Mouse (Mus musculus) frontal cortex, adult 2 months (tissue): ENCODE measurements at regions not wholly inside any gene's neighbourhood (a gene's known extent, or its start where the extent isn't known, plus 50 kb on each side); places are given as distances from the start of the nearest gene placed in this dataset.

Source experiments
- DNase-seq, 2 experiments: peaks; one replicate each; pipeline ENCODE4 v3.0.0; 2022; ENCODE audit warnings: low spot score in 1 of 2; ENCODE audit errors: extremely low spot score in 1 of 2

DNA sequence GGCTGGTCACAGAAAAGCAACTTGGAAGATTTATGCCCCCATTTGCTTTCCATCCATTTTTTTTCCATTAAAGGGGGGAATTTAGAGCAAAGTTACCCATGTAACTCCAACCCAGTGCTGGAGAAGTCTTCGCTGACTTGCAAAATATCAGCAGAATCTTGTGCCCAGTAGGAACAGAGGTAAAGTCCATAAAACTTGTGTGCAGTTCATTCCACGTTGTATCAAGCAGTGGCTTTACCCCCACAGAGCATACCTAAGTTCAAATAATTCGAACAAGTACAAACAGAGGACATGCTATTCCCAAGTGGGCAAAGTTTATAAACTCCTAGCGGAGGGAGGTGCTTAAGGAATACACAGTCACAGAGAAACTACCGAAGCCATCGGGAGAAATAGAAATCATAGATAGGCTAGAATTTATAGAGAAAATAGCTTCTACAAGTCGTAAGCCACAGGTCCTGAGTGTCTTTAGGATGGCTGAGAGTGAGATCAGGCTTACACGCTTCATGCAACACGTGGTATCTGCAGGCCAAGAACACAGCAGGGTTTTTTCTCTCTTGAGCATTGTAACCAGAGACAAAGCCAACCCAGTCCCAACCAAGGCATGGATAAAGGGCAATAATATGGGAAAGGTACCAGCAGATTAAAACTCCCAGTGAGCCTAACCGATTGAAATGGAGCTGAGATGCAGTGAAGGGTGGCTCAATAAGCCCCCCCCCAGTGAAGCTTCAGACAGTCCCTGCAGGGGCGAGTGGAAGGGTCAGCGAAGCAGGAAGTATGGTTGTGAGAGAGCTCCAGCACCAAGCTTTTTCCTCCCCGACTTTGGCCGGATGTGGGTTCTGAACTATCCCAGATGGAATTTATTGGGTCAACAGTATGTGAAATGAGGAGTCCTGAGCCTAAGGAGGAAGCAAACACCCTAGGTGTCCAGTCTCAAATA lies 487.6 kb upstream of the Gm9747 start:
- no peak for DNase-seq

- DNase-seq: no peak
Measured at GRCm38 (mm10) chr1:81746013-81746412, 486.9 kb upstream of the Gm9747 start.

- no peak for DNase-seq
Measured at GRCm38 (mm10) chr1:81747025-81747424, 485.9 kb upstream of the Gm9747 start.

GRCm38 (mm10) chr1:81754067-81754466 lies 478.8 kb upstream of the Gm9747 start:
- no peak for DNase-seq

DNA sequence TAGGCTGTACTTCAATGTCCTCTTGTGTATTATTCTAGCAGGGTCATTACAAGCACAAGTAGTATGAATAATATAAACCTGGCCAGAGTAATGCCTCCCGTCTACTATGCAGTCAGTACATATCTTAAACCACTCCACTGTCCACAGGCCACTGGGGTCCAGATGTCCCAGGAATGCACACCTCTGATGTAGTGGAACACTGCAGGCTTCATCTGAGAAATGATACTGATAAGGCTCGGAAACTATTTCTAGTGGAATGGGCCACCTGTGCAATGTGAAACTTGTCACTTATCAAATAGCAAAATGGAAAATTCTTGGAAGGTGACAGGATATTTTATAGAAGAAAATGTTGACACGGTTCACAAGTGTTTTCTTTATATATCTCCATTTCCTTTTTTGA lies 477.6 kb upstream of the Gm9747 start:
- DNase-seq: no peak

GRCm38 (mm10) chr1:81755694-81756093 lies 477.2 kb upstream of the Gm9747 start:
- no peak for DNase-seq

- DNase-seq: no peak
Measured at GRCm38 (mm10) chr1:81759919-81760318, 473.0 kb upstream of the Gm9747 start.

- peak; percentile 10 to 62 for DNase-seq
Measured at GRCm38 (mm10) chr1:81771704-81772103, 461.2 kb upstream of the Gm9747 start.

DNA sequence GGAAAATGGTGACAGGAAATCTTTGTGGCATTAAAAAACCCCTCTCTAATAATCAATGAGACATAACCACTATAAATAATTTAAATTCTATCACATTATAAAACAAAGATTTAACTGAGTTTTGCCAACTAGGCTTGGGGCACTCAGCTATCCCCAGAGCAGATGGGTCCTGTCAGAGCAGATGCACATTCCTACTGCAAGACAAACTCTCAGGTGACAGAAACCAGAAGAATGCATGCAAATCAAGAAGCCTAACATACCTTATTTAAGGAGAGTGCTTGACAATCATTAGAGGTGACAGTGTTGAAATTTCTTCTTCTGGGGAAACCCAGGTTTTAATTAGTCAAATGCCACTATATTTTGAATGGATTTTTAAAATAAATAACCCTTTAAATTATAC lies 452.3 kb upstream of the Gm9747 start:
- DNase-seq: no peak

DNA sequence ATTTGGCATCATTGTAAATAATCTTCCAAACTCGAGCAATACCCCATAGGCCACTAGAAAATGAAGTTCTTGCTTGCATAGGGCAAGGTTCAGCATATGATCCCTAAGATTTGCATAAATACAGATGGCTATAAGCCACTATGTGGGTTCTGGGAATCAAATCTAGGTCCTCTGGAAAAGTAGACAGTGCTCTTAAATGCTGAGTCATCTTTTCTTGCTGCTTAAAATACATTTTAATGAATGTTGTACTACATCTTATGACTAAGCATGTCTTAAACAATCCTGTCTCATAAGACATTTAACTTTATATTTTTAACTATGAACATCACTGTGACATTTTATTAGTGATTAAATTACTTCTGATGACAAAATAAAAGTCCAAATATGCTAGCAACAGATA lies 448.6 kb upstream of the Gm9747 start:
- no peak for DNase-seq

DNA sequence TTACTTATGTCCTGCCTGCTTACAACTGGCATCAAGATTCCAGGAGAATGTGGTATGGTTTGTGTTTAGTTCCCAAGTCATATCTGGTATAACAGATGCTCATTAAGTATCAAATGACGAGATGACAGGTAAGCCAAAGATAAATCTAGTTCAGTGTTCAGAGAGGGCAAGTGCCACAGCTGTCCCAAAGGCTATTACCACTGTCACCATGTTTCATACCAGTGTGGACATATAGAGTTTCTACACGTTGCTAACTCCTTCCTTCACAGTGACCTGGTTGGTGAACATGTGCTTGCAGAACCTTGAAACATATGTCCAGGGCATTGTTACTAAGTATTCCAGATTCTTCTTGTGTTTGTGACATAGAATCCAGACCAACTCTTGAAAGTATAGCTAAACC lies 438.1 kb upstream of the Gm9747 start:
- no peak for DNase-seq

DNA sequence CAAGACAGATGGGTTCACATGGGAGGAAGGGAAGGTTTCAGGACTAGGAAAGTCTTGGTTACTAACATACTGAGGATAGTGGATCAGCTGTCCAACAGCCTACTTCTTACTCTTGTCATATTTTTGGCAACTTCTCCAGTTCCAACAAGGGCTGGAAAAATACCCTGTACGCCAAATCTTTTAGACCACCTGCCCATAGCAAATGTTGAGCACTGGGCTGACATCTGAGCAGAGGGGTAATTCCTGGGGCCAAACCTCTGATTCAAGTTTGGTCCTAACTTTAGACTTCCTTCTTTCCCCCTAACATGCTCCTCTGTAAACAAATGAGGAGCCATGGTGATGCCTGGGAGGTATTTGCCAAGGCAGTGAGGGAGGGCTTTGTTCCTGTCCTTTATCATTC lies 437.5 kb upstream of the Gm9747 start:
- no peak for DNase-seq

DNA sequence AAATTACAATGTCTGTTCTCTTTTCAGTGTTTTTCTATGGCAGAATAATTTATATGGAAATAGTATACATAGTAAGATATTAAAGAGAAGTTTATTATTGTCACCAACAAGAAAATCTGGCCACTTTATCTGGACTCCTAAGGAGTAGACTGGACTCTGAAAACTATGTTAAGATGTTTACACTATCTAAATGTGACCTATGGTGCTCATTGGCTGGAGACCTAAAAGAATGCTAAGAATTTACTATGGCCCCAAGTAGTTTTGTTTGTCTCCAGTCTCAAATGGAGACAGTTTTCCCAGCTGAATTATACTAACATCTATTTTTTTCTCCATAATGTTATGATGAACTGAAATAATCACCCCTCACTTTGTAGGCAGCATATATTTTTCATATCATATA lies 421.3 kb upstream of the Gm9747 start:
- no peak for DNase-seq

DNA sequence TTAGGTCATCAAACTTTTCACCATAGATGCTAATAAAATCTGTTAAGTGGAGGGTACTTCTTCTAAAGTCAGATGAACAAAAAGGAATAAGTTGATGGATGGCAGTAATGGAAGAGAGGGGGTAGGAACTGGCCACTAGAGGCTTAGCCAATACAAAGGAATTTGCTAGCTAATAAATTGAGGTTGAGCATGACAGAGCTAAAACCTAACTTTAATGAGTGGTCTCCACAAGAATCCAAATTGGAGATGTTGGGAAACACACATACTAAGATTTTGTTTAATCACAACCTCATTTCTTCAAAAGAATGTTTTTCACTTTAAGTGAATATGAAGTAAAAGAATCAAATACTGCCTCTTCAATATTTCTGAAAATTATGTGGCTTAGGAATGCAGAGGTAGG lies 414.0 kb upstream of the Gm9747 start:
- no peak for DNase-seq

- DNase-seq: no peak
Measured at GRCm38 (mm10) chr1:81841966-81842365, 390.9 kb upstream of the Gm9747 start.

GRCm38 (mm10) chr1:81850462-81851144 lies 382.3 kb upstream of the Gm9747 start:
- no peak for DNase-seq

- peak in 1 of 2 experiments; percentile 17 for DNase-seq
Measured at GRCm38 (mm10) chr1:81859464-81859863, 373.4 kb upstream of the Gm9747 start.

- DNase-seq: peak; percentile 81 to 82
Measured at GRCm38 (mm10) chr1:81864571-81864970, 368.3 kb upstream of the Gm9747 start.

DNA sequence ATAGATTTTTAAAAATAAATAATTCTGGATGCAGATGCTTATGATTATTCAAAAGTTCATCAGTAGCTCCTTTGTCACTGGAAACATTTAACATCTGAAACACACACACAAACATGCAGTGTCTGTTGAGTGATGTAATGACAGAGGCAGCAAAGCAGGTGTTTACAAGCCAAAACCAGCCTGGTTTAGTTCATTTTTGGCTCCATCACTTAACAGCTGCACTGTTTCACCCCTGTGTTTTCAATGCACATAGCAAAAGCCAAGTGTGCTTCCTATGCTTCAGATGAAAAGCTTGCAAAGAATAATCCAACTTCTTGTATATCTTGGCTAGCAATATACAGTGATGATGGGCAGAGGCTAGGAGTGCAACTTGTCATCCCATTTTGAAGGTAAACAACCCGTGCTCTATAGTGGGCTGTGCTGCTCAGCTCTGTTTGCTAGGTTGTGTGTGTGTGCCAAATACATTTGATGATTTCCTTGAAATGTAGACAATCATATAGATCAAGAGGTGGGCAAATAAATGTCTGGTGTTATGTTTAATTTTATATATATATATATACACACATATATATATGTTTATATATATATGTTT lies 345.9 kb upstream of the Gm9747 start:
- no peak for DNase-seq

DNA sequence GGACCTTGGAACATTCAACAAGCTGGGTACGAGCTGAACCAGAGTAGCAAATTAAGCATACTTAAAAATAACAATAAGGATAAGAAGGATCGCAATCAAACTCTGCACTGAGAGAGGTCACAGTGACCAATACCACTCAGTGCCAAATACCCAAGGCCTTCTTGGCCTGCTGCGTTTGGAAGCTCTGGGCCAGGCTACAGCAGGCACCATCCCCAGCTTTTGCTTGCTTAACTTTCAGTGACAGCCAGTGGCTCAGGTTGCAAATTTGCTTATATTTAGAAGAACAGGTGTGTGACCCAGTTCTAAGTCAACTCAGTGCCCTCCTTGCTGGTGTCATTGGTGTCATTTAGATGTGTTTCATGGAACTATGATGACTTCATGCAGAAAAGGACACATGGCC lies 335.7 kb upstream of the Gm9747 start:
- no peak for DNase-seq

- DNase-seq: no peak
Measured at GRCm38 (mm10) chr1:81900843-81901242, 332.1 kb upstream of the Gm9747 start.

DNA sequence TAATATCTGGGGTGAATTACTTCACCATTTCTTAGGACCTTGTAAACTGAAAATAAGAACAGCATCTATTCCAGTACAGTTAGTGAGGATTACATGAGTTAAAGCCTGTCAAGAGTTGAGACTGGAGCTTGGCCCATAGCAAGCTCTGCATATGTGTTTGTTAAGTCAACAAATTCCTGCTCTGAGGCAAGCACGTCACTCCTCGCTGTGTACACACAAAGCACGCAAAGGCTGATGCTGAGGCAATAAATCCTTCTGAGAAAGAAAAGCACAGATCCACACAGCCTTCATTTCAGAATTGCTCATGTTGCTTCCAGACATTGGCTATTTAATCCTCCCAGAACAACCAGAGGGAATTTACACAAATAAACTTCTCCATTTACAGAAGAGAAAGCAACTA lies 328.9 kb upstream of the Gm9747 start:
- no peak for DNase-seq
